Mouse (Mus musculus) heart, adult 18-20 months (tissue): ENCODE measurements around the gene Znhit6. TPM values are rescaled to one million over a fixed set of nuclear protein-coding genes. Genes with fewer than 3 reads are reported as not detected.

Experiments
- DNase-seq, 2 experiments: peaks; one replicate each; pipeline ENCODE4 v3.0.0; 2021 to 2022; ENCODE audit warnings: mixed read lengths in 1 of 2
- total RNA-seq, 2 experiments: library from RNA; stranded (reverse); gene quantifications; 2 replicates each; pipeline ENCODE4 v1.2.3; 2021

Znhit6 gene
- total RNA-seq, 2 experiments from 2014 or later = 12.8 to 16.0 TPM

- no peak for DNase-seq
These were observed 66.9 kb downstream of the Znhit6 start for GRCm38 (mm10) chr3:145642861-145643260.

- peak in 1 of 2 experiments; percentile 14 for DNase-seq
These were observed 69.5 kb downstream of the Znhit6 start for GRCm38 (mm10) chr3:145645463-145645862.

GRCm38 (mm10) chr3:145646009-145646408 lies 70.0 kb downstream of the Znhit6 start:
- DNase-seq = peak in 1 of 2 experiments; percentile 18

GRCm38 (mm10) chr3:145646666-145647065 lies 70.7 kb downstream of the Znhit6 start:
- peak in 1 of 2 experiments; percentile 15 for DNase-seq

GRCm38 (mm10) chr3:145647416-145647815 lies 71.4 kb downstream of the Znhit6 start:
- peak in 1 of 2 experiments; percentile 36 for DNase-seq

GRCm38 (mm10) chr3:145648097-145648931 lies 72.3 kb downstream of the Znhit6 start:
- peak in 1 of 2 experiments; percentile 59 for DNase-seq

GRCm38 (mm10) chr3:145648991-145649851 lies 73.2 kb downstream of the Znhit6 start:
- peak; percentile 72 to 81 for DNase-seq

- peak; percentile 92 to 95 for DNase-seq
These were observed 73.8 kb downstream of the Znhit6 start, which contains the start of gene Ccn1 for GRCm38 (mm10) chr3:145649852-145650202. Gene Ccn1 (minus strand): TSS chr3:145649981.

- DNase-seq = peak; percentile 85 to 88
These were observed 74.5 kb downstream of the Znhit6 start for GRCm38 (mm10) chr3:145650298-145651011.

GRCm38 (mm10) chr3:145651029-145651977 lies 75.3 kb downstream of the Znhit6 start:
- DNase-seq = peak; percentile 52 to 71

GRCm38 (mm10) chr3:145651978-145652321 lies 75.9 kb downstream of the Znhit6 start:
- DNase-seq = no peak

GRCm38 (mm10) chr3:145652322-145653131 lies 76.5 kb downstream of the Znhit6 start:
- peak; percentile 58 to 70 for DNase-seq

GRCm38 (mm10) chr3:145653191-145653940 lies 77.4 kb downstream of the Znhit6 start:
- peak; percentile 87 to 88 for DNase-seq

GRCm38 (mm10) chr3:145654028-145654427 lies 78.0 kb downstream of the Znhit6 start:
- no peak for DNase-seq

Other genes starting within 250 kb of the Znhit6 start
- 10 to 100 TPM; 77.5 to 83.7 TPM for gene Ccn1, start 73.8 kb downstream of the Znhit6 start, total RNA-seq
- gene Ddah1, start 182.5 kb downstream of the Znhit6 start, total RNA-seq = 1 to 10 TPM; 6.4 to 8.2 TPM